Mouse (Mus musculus): ENCODE measurements around the gene Tpgs1.
"Not testable (repeated sequence)": the region's sequence is repeated elsewhere in the genome, so short reads cannot be mapped to it uniquely, and the experiment has no call there.

The Tpgs1 gene

DNA sequence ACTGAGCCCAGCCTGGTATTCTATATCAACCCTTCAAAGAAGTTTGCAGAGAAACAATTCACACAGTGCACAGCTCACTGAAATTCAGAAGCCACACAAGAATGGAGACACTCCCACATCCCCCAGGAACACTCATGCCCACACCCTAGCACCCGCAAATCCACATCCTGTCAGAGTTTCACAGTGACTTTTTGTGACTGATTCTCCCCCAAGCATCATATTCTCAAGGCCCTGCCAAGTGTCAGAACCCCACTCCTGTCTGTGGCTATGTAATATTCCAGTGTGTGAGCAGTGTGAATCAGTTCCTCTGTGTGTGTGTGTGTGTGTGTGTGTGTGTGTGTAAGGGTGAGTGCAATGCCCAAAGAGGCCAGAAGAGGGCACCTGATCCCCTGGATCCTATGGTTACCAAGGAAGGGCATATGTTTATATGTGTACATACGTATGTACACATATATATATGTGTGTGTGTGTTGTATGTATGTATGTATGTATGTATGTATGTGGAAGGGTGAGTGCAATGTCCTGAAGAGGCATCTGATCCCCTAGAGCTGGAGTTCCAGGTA is 22.9 kb downstream of the Tpgs1 start:
- no peak for DNase-seq (ENCODE audit: low read depth, low spot score)

DNA sequence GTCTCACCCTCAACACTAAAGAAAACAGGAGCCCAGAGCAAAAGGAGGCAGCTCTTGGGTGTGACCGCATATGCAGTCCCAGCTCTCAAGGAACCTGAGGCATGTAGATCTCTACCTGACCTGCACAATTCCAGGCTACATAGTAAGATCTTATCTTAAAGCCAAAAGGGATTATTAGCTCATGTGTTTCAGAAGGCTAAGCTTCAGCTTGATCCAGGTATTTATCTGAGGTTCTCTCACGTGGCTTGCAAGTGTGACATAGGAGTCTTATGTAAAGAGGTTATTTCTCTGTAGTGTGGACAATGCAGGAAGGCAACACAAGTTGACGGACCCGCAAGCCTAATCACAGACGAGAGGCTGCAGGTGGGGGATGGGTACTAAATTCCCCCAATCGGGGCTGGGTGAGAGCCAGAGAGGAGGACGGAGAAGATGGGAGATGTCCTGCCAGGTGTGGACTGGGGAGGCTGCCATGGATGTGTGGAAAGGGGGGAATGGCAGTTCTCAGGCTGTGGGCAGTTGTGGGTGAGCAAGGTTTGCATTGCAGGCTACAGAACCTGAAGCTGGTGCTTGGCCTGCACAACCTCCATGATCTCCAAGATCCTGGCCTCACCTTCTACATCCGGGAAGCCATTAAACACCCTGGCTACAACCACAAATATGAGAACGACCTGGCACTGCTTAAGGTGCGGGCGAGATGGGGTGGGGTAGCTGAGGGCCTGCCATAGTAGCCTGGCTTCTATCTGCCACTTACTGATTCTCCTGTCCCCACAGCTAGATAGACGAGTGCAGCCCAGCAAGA is 24.6 kb downstream of the Tpgs1 start:
- DNase-seq (ENCODE audit: low read depth, low spot score) = no peak

DNA sequence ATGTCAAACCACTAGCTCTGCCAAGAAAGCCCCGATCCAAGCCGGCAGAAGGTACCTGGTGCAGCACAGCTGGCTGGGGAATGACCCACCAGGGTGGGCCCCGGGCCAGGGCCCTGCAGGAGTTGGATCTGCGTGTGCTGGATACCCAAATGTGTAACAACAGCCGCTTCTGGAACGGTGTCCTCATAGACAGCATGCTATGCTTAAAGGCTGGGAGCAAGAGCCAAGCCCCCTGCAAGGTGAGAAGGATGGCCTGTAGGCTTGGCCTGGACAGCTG is 25.1 kb downstream of the Tpgs1 start:
- DNase-seq (ENCODE audit: low read depth, low spot score) = no peak

DNA sequence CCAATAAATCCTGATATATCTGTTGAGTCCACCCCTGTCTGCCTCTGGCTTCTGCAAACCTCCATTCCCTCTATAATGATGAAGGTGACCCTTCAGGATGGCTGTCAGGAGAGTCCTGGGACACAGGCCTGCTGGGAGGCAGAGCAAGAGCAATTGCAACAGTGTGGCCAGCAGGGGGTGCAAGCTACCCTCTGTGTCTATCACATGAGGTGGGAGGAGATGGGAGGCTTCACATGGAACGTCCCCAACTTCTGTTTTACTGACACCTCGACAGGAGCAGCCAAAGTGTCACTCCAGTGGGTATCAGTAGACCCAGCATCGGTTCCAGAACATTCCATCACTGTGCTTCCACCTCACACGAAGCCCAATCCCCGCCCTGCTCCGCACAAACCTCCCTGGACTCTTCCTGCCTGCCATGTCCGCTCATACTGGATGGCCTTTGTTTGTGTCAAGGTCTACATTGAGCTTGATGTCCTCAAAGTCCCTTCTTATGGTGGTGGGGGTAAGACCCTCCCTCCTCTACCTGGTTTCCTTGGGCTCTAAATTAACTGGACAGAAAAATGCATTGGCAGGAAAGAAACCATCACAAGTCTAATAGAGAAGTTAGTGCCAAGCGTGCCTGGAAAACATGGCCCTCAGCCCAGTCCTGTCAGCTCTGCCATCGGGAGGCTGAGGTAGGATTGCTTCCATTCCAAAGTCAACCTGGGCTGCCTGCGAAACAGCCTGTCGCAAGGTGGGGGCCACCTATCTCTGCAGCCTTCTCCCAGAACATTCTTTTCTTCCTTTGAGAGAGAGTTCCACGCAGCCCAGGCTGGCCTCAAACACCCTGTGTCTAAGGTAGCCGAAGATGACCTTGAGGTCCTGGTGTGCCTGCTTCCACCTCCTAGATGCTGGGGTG is 26.3 kb downstream of the Tpgs1 start:
- no peak for DNase-seq (ENCODE audit: low read depth, low spot score)

DNA sequence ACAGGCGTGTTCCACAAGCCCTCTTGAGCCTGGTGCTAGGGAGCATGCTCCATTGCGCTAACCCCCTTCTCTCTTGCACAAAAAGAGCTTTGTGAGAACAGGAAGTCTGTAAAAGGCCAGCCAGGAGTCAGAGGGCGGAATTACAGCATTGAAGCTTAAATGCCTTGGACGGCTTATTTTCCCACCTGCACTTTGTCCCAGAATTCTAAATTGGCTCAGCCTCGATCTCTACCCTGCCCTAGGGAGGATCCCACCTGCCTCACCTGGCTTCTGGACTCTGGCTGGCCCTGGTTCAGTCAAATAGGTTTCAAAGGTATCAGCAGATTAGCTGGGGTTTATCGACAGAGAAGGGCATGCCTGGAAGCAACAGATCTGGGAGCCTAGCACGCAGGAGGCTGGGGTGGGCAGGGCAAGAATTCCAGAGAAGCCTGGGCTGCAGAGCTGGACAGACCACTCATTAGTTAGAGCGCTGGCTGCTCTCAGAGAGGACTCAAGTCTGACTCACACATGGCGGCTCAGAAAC is 27.0 kb downstream of the Tpgs1 start:
- DNase-seq (ENCODE audit: low read depth, low spot score) = no peak

DNA sequence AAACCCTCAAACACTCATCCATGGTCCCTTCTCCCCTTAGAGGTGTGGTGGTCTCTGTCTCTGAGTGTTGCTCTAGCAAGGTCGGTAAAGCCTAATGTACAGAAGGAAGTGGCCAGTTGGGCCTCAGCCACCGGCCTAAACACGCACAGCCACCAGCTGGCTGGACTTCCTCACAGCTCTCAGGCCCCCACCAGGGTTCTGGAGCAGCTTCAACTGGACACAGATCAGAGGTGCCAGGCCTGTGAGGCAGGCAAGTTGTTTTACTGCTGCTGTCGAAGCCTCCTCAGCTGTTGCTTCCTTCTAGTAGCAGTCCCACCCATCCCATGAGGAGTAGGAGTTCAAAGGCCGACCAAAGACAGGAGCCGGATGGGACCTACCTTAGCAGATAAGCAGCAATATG is 28.7 kb downstream of the Tpgs1 start:
- no peak for DNase-seq (ENCODE audit: low read depth, low spot score)

DNA sequence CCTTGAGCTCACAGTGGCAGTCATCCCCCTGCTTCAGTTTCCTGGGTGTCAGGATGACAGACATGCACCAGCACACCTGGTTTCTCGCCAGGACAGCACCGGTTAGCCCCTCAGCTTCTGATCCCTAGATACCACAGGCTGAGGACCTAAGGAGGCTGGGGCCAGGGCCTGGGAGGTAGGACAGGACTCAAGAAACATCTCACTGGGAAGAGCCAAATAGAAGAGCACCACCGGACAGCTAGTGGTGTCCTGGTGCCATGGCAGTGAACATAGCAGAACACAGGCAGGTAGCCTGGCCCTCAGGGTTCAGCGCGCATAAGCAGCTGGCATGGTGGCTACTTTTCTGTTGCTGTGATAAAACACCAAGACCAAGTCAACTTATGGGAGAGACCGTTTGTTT is 29.3 kb downstream of the Tpgs1 start:
- DNase-seq (ENCODE audit: low read depth, low spot score) = no peak

DNA sequence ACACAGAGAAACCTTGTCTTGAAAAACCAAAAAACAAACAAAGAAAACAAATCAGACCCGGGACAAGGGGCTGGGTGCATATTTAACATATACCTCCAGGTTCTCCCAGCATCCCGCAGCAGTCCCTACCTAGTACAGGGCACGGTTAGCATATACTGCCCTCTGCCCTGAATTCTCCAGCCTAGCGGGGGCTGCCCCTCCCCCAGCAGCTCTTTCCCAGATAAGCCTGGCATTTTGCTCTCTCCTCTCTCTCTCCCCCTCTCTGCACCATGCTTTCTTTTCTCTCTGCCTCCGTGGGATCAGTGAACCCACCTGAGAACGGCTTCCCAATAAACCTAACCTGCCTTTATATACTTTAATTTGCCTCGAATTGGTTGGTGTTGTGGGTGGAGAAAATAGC is 31.5 kb downstream of the Tpgs1 start:
- DNase-seq (ENCODE audit: low read depth, low spot score) = no peak

DNA sequence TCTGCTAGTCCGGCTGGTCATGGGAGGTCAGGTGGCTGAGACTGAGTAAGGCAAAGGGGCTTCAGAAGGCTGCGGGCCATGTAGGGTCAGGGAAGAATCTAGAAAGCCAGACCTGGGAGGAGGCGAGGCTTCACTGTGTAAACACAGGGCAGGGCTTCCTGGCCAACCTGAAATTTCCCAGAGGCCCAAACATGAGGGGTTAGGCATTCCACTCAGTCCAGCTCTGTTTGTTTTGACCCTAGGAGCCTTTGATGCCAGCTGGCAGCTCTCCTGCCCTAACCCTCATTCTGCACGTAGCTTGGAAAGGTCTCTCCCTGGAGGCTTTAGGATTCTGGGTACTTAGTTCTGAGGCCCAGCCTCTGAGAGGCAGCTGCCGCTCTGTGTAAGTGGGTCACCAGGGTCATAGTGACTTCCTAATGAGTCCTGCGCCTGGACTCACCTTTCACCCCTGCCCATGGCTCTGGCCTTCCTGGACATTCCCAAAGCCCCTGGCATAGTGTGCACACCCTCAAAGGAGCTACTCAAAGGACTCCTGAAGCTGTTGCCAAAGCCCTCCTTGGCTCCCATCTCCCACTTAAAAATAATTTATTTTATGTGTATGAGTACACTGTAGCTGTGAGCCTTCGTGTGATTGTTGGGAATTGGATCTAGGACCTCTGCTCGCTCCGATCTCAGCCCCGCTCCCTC is 32.4 kb downstream of the Tpgs1 start:
- no peak for DNase-seq (ENCODE audit: low read depth, low spot score)

DNA sequence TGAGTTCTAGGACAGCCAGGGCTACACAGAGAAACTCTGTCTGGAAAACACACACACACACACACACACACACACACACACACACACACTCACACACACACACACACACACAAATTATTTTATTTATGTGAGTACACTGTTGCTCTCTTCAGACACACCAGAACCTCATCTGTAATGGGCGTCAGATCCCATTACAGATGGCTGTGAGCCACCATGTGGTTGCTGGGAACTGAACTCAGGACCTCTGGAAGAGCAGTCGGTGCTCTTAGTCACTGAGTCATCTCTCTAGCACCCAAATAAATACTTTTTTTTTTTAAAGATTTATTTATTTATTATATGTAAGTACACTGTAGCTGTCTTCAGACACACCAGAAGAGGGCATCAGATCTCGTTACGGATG is 33.8 kb downstream of the Tpgs1 start:
- DNase-seq (ENCODE audit: low read depth, low spot score) = not testable (repeated sequence)

DNA sequence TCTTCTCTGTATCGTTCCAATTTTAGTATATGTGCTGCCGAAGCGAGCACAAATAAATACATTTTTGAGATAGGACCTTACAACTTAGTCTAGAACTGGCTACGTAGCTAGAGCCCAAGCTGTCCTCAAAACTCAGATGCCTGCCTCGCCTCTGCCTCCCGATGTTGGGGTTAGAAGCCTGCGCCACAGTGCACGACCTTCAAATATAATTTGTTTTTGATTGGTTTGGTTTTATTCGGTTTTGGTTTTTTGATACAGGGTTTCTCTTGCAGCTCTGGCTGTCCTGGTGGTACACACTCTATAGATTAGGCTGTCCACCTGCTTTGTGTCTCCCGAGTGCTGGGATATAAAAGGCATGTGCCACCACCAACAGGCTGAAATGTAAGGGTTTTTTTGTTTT is 34.4 kb downstream of the Tpgs1 start:
- no peak for DNase-seq (ENCODE audit: low read depth, low spot score)

DNA sequence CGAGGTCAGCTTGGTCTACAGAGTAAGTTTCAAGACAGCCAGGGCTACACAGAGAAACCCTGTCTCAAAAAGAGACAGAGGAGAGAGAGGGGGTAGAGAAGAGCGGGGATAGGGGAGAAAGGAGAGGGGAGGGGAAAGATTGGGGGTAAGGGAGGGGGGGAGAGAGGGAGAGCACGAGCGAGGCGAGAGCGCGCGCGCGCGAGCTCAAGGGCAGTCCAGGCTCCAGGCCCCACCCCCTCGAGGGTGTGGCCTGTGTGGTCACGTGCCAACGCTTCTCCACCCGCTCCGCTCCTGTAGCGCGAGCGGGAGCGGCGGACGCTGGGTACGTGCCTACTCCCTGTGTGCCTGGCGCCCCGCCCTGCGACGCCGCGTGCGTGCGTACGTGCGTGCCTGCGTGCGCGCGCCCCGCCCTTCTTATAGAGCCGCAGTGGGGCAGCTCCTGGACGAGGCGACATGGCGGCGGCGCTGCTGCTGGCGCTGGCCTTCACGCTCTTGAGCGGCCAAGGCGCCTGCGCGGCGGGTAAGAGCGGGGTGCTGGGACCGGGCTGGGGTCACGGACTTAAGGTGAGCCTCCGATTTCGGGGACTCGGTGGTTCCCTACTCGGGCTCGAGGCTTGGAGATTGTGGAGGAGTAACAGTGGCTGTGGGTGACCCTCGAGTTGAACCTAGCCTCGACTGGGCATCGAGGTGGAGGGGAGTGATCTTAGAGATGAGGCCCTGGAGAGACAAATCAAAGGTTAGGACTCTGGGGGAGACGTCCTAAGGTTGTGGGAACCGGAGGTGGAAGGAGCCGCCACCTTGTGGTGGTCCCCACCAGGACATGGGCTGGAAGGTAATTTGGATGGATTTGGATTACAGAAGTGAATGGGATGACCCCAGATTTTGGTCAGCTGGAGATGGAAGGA is 35.1 kb downstream of the Tpgs1 start, which contains the start of gene Bsg:
Gene Bsg (plus strand): TSS at position 427 of the 905 bp plus-strand sequence.
- DNase-seq (ENCODE audit: low read depth, low spot score) = peak; percentile 98

DNA sequence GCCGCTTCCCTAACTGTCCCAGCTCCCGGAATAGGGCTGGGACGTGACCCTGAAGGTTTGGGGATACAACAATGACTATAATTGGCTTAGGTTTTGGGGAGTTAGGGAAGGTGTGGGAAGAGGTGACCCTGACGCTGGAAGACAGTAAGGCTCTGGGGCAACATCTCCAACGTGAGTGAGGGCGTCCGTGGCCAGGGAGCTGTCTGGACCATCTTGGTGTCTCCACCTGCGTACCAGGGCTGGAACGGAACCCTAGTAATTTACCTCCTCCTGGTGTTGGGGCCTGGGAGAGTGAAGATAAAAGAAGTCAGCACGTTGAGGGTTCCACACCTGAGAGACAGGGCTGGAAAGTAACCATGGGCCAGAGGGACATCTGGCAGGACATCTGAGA is 35.8 kb downstream of the Tpgs1 start:
- no peak for DNase-seq (ENCODE audit: low read depth, low spot score)

DNA sequence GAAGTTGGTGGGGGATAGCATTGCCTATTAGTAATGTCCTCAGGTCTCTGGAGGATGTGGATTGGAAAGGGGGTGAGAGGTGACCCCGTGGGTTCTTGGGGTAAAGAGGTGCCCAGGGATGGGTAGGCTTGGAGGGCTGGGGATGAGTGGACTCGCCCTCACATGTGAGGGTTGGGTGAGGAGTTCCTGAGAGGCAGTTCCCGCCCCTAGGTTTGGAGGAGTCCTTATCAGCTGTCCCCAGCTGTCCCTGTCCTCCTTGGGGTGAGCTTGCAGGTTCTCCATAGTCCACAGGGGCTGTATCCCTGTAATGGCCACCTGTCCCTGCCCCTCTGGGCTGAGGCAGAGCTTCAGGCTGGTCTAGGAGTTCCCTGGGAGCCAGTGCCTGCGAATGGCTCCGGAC is 36.8 kb downstream of the Tpgs1 start:
- no peak for DNase-seq (ENCODE audit: low read depth, low spot score)

DNA sequence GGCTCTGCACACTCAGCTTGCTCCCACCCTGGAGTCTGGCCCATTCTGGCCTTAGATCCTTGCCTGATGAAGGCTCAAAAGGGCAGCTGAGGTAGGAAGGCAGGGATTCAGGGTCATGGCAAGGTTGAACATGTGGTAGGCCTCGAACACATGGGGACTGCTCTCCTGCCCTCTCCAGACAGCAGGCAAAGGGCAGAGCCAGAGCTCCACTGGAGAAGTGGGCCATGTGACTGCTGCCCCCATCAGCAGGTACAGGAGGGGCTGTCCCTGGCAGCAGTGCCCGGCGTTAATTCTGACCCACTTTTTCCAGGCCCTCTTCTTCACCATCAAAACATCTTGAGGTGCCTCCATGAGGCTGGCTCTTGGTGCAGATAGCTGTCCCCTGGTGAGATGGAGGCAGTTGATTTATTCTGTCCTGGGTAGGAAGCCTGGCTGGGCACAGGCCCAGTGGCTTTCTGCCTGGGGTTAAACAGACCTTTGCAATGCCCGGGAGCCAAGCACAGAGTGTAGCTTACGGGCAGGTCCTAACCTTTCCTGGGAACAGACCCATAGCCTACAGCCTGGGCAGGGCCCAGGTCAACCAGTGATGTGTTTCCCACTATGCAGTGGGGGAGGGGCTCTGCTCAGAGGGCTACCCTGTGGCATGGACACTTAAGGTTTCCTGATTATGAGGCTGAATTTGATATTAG is 37.4 kb downstream of the Tpgs1 start:
- DNase-seq (ENCODE audit: low read depth, low spot score) = no peak

DNA sequence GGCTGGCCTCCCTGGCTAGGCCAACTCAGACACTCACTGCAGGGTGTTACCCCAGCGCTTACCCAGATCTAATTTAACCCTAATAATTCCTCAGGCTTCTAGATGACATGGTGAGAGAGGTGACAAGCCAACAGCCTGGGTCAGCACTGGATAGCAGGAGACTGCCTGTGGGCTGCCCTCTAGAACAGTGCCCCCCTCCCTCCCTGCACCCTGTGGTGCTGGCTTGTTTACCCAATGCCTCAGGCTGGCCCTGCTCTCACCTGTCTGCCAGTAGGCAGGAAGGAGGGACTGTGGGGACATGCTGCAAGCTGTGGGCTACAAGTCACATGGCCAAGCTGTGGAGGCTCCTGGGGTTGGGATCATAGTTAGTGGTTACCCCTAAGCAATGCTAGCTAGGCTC is 38.0 kb downstream of the Tpgs1 start:
- no peak for DNase-seq (ENCODE audit: low read depth, low spot score)

DNA sequence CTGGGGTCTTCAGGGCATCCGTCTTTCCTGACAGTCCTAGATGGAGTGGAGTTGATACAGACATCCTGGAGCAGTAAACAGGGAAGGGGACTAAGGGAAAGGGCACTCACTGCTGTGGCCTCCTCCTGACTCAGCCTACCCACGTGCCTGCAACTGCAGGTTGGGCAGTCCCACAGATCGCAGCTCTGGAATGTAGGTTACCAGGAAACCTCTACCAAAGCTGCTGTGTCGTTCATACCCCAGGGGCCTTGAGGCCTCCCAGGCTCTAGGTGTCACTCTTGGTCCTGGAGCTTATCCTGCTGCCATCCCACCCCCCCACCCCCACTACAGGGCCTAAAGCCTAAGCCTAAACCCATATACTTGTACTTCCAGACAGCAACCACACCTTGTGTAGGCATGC is 38.6 kb downstream of the Tpgs1 start:
- no peak for DNase-seq (ENCODE audit: low read depth, low spot score)

DNA sequence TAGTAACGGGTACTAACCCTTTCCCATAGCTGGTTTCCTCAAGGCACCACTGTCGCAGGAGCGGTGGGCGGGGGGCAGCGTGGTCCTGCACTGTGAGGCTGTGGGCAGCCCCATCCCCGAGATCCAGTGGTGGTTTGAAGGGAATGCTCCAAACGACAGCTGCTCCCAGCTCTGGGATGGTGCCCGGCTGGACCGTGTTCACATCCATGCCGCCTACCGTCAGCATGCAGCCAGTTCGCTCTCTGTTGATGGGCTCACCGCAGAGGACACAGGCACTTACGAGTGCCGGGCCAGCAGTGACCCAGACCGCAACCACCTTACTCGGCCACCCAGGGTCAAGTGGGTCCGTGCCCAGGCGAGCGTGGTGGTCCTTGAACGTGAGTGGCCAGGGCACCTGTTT is 39.5 kb downstream of the Tpgs1 start:
- no peak for DNase-seq (ENCODE audit: low read depth, low spot score)

DNA sequence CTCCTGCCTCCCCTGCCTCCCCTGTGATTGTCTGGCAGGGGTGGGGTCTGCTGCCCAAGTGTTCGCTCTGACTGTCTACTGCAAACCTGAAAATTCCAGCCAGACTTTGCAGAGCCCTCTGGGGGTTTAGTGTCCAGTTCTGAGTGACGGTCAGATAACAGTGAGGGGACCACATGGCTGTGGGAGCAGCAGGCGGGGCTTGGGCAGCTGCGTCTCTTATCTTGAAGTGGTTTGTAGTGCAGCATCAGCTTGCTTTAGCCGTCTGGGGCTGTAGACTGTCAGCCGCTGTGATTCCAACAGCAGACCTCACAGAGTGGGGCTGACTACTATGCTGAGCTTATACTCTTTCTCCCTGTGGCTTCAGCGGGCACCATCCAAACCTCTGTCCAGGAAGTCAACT is 40.1 kb downstream of the Tpgs1 start:
- no peak for DNase-seq (ENCODE audit: low read depth, low spot score)

DNA sequence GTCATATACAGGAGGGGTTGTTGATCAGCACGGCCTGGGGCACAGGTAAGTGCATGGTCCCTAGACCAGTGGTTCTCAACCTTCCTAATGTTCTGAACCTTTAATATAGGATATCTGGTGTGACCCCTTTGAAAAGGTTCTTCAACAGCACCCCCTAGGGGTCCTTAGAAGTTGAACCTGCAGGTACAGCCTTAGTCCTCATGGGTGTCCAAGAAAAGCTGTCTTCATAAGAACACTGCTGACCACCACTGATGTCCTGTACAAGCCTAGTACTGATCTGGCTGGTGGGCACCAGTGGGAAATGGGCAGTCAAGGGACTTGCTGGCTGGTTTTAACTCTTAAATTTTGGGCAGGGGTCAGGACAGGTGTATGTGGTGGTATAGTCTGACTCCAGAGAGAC is 42.9 kb downstream of the Tpgs1 start:
- no peak for DNase-seq (ENCODE audit: low read depth, low spot score)
